Mouse (Mus musculus): ENCODE results near the gene Samd1. TPM values are rescaled to one million over a fixed set of nuclear protein-coding genes. Genes with fewer than 3 reads are reported as not detected.

Gene Samd1
- 6.6 and 7.4 TPM in 2 replicates for polyA plus RNA-seq (2015; fragmentation: Nextera tagmentation; extraction: Ambion mirVana)

DNA sequence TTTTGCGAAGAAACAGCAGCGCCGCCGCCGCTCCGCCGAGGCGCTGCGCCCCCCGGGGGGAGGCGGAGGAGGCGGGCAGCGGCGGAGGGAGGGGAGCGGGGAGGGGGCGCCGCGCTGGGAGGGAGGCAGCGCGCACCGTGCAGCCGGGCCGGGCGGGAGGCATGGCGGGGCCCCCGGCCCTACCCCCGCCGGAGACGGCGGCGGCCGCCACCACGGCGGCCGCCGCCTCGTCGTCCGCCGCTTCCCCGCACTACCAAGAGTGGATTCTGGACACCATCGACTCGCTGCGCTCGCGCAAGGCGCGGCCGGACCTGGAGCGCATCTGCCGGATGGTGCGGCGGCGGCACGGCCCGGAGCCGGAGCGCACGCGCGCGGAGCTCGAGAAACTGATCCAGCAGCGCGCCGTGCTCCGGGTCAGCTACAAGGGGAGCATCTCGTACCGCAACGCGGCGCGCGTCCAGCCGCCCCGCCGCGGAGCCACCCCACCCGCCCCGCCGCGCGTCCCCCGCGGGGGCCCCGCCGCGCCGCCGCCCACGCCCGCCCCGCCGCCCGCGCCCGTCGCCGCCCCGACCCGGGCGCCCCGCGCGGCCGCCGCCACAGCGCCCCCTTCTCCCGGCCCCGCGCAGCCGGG is at the start of gene Samd1:
TSS of gene Samd1 (plus strand) at position 162 of the 631 bp plus-strand sequence.
- Histone ChIP-seq H3K9ac (ENCODE audit: low read length) (peak within 1 kb of the TSS; percentile 89), H3K4me1 (ENCODE audit: control insufficient read depth, insufficient read depth, low read length) (peaks cover 20% of the 10 kb centered on the region), H3K27me3 (ENCODE audit: control insufficient read depth, insufficient read depth, low read length) (no peaks in the 10 kb centered on the region), H3K9me3 (replicated peaks; ENCODE audit: control insufficient read depth, low read length) (no peaks in the 10 kb centered on the region), H3K4me2 (ENCODE audit: low read depth, low read length) (peak within 1 kb of the TSS; percentile 86), H3K4me3 (replicated peaks; ENCODE audit: low read length) (peak within 1 kb of the TSS; percentile 83), H3K27ac (ENCODE audit: low read length) (peak within 1 kb of the TSS; percentile 98), H3K36me3 (ENCODE audit: control insufficient read depth, insufficient read depth, low read length) (peaks cover 7% of the 10 kb centered on the region; the same call in 1 of the 2 replicates)
- WGBS, result under 1% methylated on average over 68 of the region's 112 CpGs
- ATAC-seq (ENCODE audit: insufficient read depth, low FRiP score), result no peak

DNA sequence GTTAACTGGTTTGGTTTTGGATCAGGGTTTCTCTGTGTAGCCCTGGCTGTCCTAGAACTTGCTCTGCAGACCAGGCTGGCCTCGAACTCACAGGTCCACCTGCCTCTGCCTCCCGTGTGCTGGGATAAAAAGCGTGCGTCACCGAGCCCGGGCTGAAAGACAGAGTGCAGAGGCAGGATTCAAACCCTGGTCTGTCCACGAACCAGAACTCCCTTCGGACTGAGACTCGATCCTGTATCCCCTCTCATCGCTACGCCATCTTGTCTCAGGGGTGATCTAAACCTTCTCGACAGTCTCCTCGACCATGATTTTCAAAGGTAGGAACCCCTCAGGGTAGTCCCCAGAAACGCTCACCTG is 42.7 kb upstream of the Samd1 start:
- WGBS, result under 1% methylated on average over 14 of the region's 14 CpGs
- H3K27ac ChIP-seq (ENCODE audit: low read length), result peak overlapping the region; percentile 32; the same call in 1 of the 2 replicates

DNA sequence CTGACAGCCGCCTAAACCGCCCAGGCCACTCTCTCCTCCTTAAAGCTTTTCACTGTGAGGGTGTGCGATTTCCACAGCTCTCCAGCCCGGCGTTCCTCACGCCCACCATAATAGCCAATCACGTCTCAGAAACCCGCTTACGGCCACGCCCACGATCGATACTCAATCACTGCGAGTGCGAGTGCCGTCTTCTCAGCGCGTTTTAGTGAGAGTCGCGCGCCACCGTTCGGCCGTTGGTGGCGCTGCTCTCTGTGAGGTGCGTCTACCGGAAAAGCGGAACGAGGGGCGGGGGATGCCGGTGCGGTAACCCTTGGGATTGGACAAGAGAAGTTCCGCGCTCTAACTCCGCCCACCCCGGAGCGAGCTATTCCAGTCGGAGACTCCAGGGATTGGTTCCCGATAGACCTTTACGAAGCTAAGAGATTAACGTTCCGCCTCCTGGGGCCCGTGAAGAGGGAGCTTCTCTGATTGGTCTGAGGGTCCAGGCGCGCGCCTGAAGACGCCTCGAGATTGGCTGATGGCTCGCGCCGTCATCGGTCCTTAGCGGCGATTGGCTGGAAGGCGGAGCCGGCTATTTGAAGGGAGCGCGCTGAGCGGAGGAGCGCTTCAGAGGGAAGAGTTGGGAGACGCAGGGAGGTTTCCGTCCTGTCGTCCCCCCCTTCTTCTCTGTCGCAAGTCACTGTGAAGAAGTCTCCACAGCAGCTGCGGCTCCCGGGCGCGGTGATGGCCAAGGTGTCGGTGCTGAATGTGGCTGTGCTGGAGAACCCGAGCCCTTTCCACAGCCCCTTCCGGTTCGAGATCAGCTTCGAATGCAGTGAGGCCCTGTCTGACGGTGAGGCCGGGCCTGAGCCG is 42.1 kb upstream of the Samd1 start, which contains the start of the genes Gm10644 and Asf1b:
TSS of gene Gm10644 (minus strand) at position 100 of the 852 bp plus-strand sequence.
TSS of gene Asf1b (plus strand) at position 402 of the 852 bp plus-strand sequence.
- WGBS, result under 1% methylated on average over 75 of the region's 75 CpGs
- Histone ChIP-seq H3K9ac (ENCODE audit: low read length) (peak within 1 kb of the TSS; percentile 76), H3K4me1 (ENCODE audit: control insufficient read depth, insufficient read depth, low read length) (peaks cover 19% of the 10 kb centered on the region), H3K4me3 (replicated peaks; ENCODE audit: low read length) (peak within 1 kb of the TSS; percentile 80), H3K27me3 (ENCODE audit: control insufficient read depth, insufficient read depth, low read length) (no peaks in the 10 kb centered on the region), H3K4me2 (ENCODE audit: low read depth, low read length) (peak within 1 kb of the TSS; percentile 94), H3K36me3 (ENCODE audit: control insufficient read depth, insufficient read depth, low read length) (no peaks in the 10 kb centered on the region), H3K9me3 (replicated peaks; ENCODE audit: control insufficient read depth, low read length) (no peaks in the 10 kb centered on the region), H3K27ac (ENCODE audit: low read length) (peak within 1 kb of the TSS; percentile 32; the same call in 1 of the 2 replicates)
- peak; percentile 99 for ATAC-seq (ENCODE audit: insufficient read depth, low FRiP score)

More for the DNA sequence above, 42.7 kb upstream of the Samd1 start:
- H3K9me3 ChIP-seq (replicated peaks; ENCODE audit: control insufficient read depth, low read length), result no peaks in the 10 kb centered on the region
- peaks cover 19% of the 10 kb centered on the region for H3K4me1 ChIP-seq (ENCODE audit: control insufficient read depth, insufficient read depth, low read length)
- no peaks in the 10 kb centered on the region for H3K27me3 ChIP-seq (ENCODE audit: control insufficient read depth, insufficient read depth, low read length)
- no peak for ATAC-seq (ENCODE audit: insufficient read depth, low FRiP score)
- no peaks in the 10 kb centered on the region for H3K36me3 ChIP-seq (ENCODE audit: control insufficient read depth, insufficient read depth, low read length)
- peak overlapping the region; percentile 80 for H3K4me3 ChIP-seq (replicated peaks; ENCODE audit: low read length)
- H3K4me2 ChIP-seq (ENCODE audit: low read depth, low read length), result peak overlapping the region; percentile 56
- peak overlapping the region; percentile 69 for H3K9ac ChIP-seq (ENCODE audit: low read length)

DNA sequence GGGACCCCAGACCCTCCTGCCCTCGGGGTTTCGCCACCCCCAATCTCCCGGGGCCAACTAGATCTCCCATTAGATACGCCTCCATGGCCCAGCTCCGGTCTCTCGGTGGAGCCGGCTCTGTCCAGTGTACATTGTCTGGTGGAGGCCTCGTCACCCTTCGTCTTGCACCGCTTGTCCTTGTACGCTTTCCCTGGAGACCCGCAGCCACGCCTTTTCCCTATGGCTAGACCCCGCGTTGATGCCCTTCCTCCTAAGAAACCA is 41.6 kb upstream of the Samd1 start:
- Histone ChIP-seq H3K9ac (ENCODE audit: low read length) (peak overlapping the region; percentile 76), H3K36me3 (ENCODE audit: control insufficient read depth, insufficient read depth, low read length) (no peaks in the 10 kb centered on the region), H3K4me2 (ENCODE audit: low read depth, low read length) (peak overlapping the region; percentile 94), H3K27me3 (ENCODE audit: control insufficient read depth, insufficient read depth, low read length) (no peaks in the 10 kb centered on the region), H3K4me1 (ENCODE audit: control insufficient read depth, insufficient read depth, low read length) (peaks cover 19% of the 10 kb centered on the region), H3K4me3 (replicated peaks; ENCODE audit: low read length) (peak overlapping the region; percentile 80), H3K9me3 (replicated peaks; ENCODE audit: control insufficient read depth, low read length) (no peaks in the 10 kb centered on the region), H3K27ac (ENCODE audit: low read length) (no peak overlapping the region)
- WGBS, result 2% methylated on average over 15 of the region's 15 CpGs
- no peak for ATAC-seq (ENCODE audit: insufficient read depth, low FRiP score)

DNA sequence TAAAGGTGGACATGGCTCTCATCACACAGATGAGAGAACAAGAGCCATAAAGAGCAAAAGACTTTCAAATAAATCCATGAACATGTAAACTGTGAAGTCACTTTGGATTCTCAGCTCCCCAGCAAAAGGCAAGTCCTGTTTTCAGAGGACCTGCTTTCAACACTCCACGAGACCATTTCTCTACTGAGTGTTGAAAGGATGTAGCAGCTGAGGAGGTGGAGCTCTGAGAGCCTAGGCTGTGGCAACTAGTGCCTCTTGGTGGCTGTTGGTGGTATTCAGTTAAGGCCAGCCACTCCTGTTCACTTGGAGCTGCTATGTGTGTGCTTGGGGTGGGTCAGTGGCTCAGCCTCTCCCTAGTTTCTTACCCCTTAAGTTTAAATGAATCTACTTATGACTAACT is 40.7 kb upstream of the Samd1 start:
- Histone ChIP-seq H3K36me3 (ENCODE audit: control insufficient read depth, insufficient read depth, low read length) (no peaks in the 10 kb centered on the region), H3K27me3 (ENCODE audit: control insufficient read depth, insufficient read depth, low read length) (no peaks in the 10 kb centered on the region), H3K4me3 (replicated peaks; ENCODE audit: low read length) (peak overlapping the region; percentile 80), H3K27ac (ENCODE audit: low read length) (no peak overlapping the region), H3K9me3 (replicated peaks; ENCODE audit: control insufficient read depth, low read length) (no peaks in the 10 kb centered on the region), H3K4me1 (ENCODE audit: control insufficient read depth, insufficient read depth, low read length) (peaks cover 19% of the 10 kb centered on the region), H3K9ac (ENCODE audit: low read length) (peak overlapping the region; percentile 76; the same call in 1 of the 2 replicates), H3K4me2 (ENCODE audit: low read depth, low read length) (peak overlapping the region; percentile 94)
- ATAC-seq (ENCODE audit: insufficient read depth, low FRiP score), result no peak
- 19% methylated on average over 1 of the region's 1 CpGs for WGBS

DNA sequence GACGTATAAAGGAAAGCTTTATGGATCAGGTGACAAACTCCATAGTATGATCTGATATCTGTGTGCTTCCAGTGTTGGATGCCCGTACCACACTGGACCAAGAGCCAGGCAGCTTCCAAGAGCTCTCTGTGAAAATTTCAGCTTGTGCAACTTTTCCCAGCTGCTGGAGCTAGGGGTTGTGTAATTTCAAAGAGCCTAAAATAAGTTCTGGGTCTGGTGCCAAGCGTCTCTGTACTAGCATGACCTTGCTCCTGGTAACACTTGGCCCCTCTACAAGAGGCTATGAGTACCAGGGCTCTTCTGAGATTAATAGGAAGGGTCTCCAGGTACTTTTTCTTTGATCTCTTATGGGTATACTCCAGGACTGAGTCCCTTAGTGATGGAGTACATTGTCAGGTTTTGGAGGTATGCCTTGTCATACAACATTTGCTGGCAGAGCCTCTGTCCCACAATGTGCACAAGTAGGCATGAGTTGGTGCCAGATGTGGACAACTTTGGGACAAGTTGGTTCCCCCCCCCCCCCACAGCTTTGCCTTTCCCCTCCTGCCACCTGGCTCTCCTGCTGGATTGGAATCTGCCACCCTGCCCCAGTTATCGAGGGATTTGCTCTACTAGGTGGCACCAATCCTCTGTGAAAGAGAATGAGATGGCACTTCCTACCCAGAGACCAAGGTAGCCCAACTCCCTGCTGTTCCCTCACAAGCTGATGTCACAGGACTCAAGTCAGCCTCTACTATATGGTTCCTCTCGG is 33.3 kb upstream of the Samd1 start:
- Histone ChIP-seq H3K4me2 (ENCODE audit: low read depth, low read length) (no peak overlapping the region), H3K9ac (ENCODE audit: low read length) (no peak overlapping the region), H3K36me3 (ENCODE audit: control insufficient read depth, insufficient read depth, low read length) (no peaks in the 10 kb centered on the region; the same call in 1 of the 2 replicates), H3K27me3 (ENCODE audit: control insufficient read depth, insufficient read depth, low read length) (no peaks in the 10 kb centered on the region), H3K4me3 (replicated peaks; ENCODE audit: low read length) (no peak overlapping the region), H3K9me3 (replicated peaks; ENCODE audit: control insufficient read depth, low read length) (no peaks in the 10 kb centered on the region), H3K27ac (ENCODE audit: low read length) (no peak overlapping the region), H3K4me1 (ENCODE audit: control insufficient read depth, insufficient read depth, low read length) (no peaks in the 10 kb centered on the region)
- 88% methylated on average over 5 of the region's 5 CpGs for WGBS
- no peak for ATAC-seq (ENCODE audit: insufficient read depth, low FRiP score)

DNA sequence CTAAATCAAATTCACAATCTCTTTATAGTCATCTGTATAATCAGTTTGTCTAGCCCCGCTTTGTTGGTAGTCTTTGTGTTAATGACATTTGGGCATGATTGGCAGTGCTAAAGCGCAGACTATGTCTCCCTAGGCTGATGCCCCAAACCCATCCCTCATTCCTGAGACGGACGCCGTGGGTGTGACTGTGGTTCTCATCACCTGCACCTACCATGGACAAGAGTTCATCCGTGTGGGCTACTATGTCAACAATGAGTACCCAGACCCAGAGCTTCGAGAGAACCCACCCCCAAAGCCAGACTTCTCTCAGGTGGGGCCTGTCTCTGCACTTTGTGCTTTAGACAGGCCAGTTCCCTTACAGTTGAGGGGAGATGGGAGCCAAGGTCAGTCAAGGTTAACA is 29.8 kb upstream of the Samd1 start:
- 93% methylated on average over 7 of the region's 7 CpGs for WGBS

DNA sequence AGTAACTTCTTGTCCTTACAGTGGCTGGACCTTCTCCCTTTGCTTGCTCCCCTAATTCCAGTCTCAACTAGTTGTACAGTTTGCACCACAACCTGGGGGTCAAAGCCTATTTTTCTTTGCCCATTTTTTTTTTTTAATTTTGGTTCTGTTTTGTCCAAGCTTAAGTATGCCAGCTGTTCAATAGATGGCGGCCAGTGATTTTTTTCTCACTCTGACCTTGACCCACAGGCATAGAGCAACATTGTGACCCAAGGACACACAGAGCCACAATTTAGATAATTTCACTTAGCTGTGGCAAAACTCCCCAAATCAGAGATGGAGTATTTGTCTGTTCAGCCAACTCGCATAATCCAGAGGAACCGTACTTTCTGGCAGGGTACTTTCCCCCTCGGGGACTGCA is 26.4 kb upstream of the Samd1 start:
- Histone ChIP-seq H3K4me1 (ENCODE audit: control insufficient read depth, insufficient read depth, low read length) (peaks cover 17% of the 10 kb centered on the region; the same call in 1 of the 2 replicates), H3K4me3 (replicated peaks; ENCODE audit: low read length) (no peak overlapping the region), H3K36me3 (ENCODE audit: control insufficient read depth, insufficient read depth, low read length) (no peaks in the 10 kb centered on the region; the same call in 1 of the 2 replicates), H3K9me3 (replicated peaks; ENCODE audit: control insufficient read depth, low read length) (no peaks in the 10 kb centered on the region), H3K4me2 (ENCODE audit: low read depth, low read length) (no peak overlapping the region), H3K27ac (ENCODE audit: low read length) (no peak overlapping the region), H3K27me3 (ENCODE audit: control insufficient read depth, insufficient read depth, low read length) (no peaks in the 10 kb centered on the region), H3K9ac (ENCODE audit: low read length) (no peak overlapping the region)
- no peak for ATAC-seq (ENCODE audit: insufficient read depth, low FRiP score)
- WGBS, result 86% methylated on average over 4 of the region's 4 CpGs

More for the DNA sequence above, 29.8 kb upstream of the Samd1 start:
- Histone ChIP-seq H3K27ac (ENCODE audit: low read length) (no peak overlapping the region), H3K4me1 (ENCODE audit: control insufficient read depth, insufficient read depth, low read length) (0 out of 2 replicates have a peak, but pooled peaks cover 5% of the 10 kb centered on the region), H3K9ac (ENCODE audit: low read length) (no peak overlapping the region), H3K36me3 (ENCODE audit: control insufficient read depth, insufficient read depth, low read length) (no peaks in the 10 kb centered on the region; the same call in 1 of the 2 replicates), H3K4me3 (replicated peaks; ENCODE audit: low read length) (no peak overlapping the region), H3K4me2 (ENCODE audit: low read depth, low read length) (no peak overlapping the region), H3K9me3 (replicated peaks; ENCODE audit: control insufficient read depth, low read length) (no peaks in the 10 kb centered on the region), H3K27me3 (ENCODE audit: control insufficient read depth, insufficient read depth, low read length) (no peaks in the 10 kb centered on the region)
- no peak for ATAC-seq (ENCODE audit: insufficient read depth, low FRiP score)
